15 mouse cellular contexts compared by ENCODE assay signal in the genomic region with DNA sequence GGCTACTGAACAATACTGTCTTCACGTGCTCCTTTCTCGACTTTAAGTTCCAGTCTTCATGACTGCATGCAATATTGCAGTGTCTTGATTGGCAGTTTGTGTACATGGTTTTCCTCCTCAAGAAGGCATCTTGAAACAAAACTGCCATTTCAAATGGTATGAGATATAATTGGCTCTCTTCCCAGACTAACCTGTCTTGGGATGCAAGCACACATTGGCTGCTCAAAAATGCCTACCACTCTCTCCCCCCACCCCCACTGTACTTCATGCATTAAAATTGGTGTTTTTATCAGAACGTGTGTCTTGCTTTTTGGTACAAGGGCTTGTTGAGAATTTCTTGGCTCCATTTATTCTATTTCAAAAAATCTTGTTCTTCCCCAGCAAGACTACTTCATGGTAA.
"Had no signal": no experiment of that assay in that cellular context is flagged by ENCODE, and none has a peak within 500 bp of the region (broad histone marks: within the 10 kb centered on the region; RNA-seq: fewer than 3 reads in every experiment).

No protein-coding gene starts in this region.

- H3K9ac ChIP-seq: limb, embryonic 15.5 days; liver, embryonic 12.5 days; lung, embryonic 14.5 days; neural tube, embryonic 15.5 days had no signal

- H3K27ac ChIP-seq: limb, embryonic 15.5 days; liver, embryonic 12.5 days; midbrain, embryonic 10.5 days; neural tube, embryonic 15.5 days; stomach, postnatal 0 days had no signal

- H3K4me2 ChIP-seq: limb, embryonic 15.5 days; liver, embryonic 12.5 days; lung, embryonic 14.5 days; neural tube, embryonic 15.5 days had no signal

- H3K27me3 ChIP-seq: limb, embryonic 15.5 days; liver, embryonic 12.5 days; neural tube, embryonic 15.5 days had no signal

- H3K4me3 ChIP-seq: limb, embryonic 15.5 days; liver, embryonic 12.5 days; midbrain, embryonic 10.5 days; myocyte; neural tube, embryonic 15.5 days had no signal

- H3K36me3 ChIP-seq: limb, embryonic 15.5 days; neural tube, embryonic 15.5 days had no signal

- DNase-seq: layer of hippocampus, adult 9-11 months; layer of hippocampus, postnatal 36 days; lung, embryonic 14.5 days; lung, postnatal 10 days; lung, postnatal 4 days; midbrain, embryonic 14.5 days; right cerebral cortex, adult 18-20 months; right cerebral cortex, postnatal 25 days; thymus, postnatal 4 days had no signal

- ATAC-seq: liver, embryonic 12.5 days had no signal

- H3K9me3 ChIP-seq: limb, embryonic 15.5 days; liver, embryonic 12.5 days; midbrain, embryonic 10.5 days; neural tube, embryonic 15.5 days had no signal
